Mouse (Mus musculus): ENCODE data around the gene Adora2a.
"Not testable (repeated sequence)": the region's sequence is repeated elsewhere in the genome, so short reads cannot be mapped to it uniquely, and the experiment has no call there.

The Adora2a gene

GRCm38 (mm10) chr10:75316872-75316907 is at the start of gene Adora2a:
Gene Adora2a (plus strand): TSS chr10:75316877.
- no peak for DNase-seq

- peak; percentile 17 for DNase-seq
These were observed 43.7 kb upstream of the Adora2a start for GRCm38 (mm10) chr10:75273020-75273419.

- no peak for DNase-seq
These were observed 40.2 kb upstream of the Adora2a start for GRCm38 (mm10) chr10:75276427-75277013.

- DNase-seq, result peak; percentile 46
These were observed 39.2 kb upstream of the Adora2a start for GRCm38 (mm10) chr10:75277501-75277900.

GRCm38 (mm10) chr10:75282648-75283047 is 34.0 kb upstream of the Adora2a start:
- peak; percentile 68 for DNase-seq

- DNase-seq, result no peak
These were observed 32.9 kb upstream of the Adora2a start for GRCm38 (mm10) chr10:75283821-75284220.

- DNase-seq, result peak; percentile 26
These were observed 28.1 kb upstream of the Adora2a start for GRCm38 (mm10) chr10:75288579-75288978.

GRCm38 (mm10) chr10:75289392-75289791 is 27.3 kb upstream of the Adora2a start:
- no peak for DNase-seq

- no peak for DNase-seq
These were observed 26.0 kb upstream of the Adora2a start for GRCm38 (mm10) chr10:75290650-75291049.

GRCm38 (mm10) chr10:75291338-75291737 is 25.3 kb upstream of the Adora2a start:
- DNase-seq, result no peak

GRCm38 (mm10) chr10:75292206-75292605 is 24.5 kb upstream of the Adora2a start:
- DNase-seq, result not testable (repeated sequence)

- no peak for DNase-seq
These were observed 23.4 kb upstream of the Adora2a start for GRCm38 (mm10) chr10:75293288-75293687.

- DNase-seq, result no peak
These were observed 22.3 kb upstream of the Adora2a start for GRCm38 (mm10) chr10:75294362-75294761.

- no peak for DNase-seq
These were observed 21.8 kb upstream of the Adora2a start for GRCm38 (mm10) chr10:75294926-75295325.

- DNase-seq, result no peak
These were observed 18.1 kb upstream of the Adora2a start for GRCm38 (mm10) chr10:75298608-75299007.

- peak; percentile 87 for DNase-seq
These were observed 16.8 kb upstream of the Adora2a start for GRCm38 (mm10) chr10:75299785-75300418.

GRCm38 (mm10) chr10:75301195-75301806 is 15.4 kb upstream of the Adora2a start:
- no peak for DNase-seq

GRCm38 (mm10) chr10:75301937-75302336 is 14.7 kb upstream of the Adora2a start:
- no peak for DNase-seq

- DNase-seq, result no peak
These were observed 14.1 kb upstream of the Adora2a start for GRCm38 (mm10) chr10:75302536-75302935.

- no peak for DNase-seq
These were observed 13.2 kb upstream of the Adora2a start for GRCm38 (mm10) chr10:75303324-75304048.

- no peak for DNase-seq
These were observed 12.7 kb upstream of the Adora2a start for GRCm38 (mm10) chr10:75304049-75304405.

GRCm38 (mm10) chr10:75304413-75304812 is 12.3 kb upstream of the Adora2a start:
- DNase-seq, result no peak

GRCm38 (mm10) chr10:75307130-75307529 is 9.5 kb upstream of the Adora2a start:
- no peak for DNase-seq

GRCm38 (mm10) chr10:75312361-75312760 is 4.3 kb upstream of the Adora2a start:
- DNase-seq, result no peak
